Mouse (Mus musculus): ENCODE data around the gene BC051019. TPM values are rescaled to one million over a fixed set of nuclear protein-coding genes. Genes with fewer than 3 reads are reported as not detected.

BC051019 gene
- polyA plus RNA-seq, 1 experiment from 2014 or later: not detected

- H3K9ac ChIP-seq: no peak overlapping the region
Observed at GRCm38 (mm10) chr7:109704461-109704860, 19.2 kb downstream of the BC051019 start.

GRCm38 (mm10) chr7:109704016-109704377, 19.7 kb downstream of the BC051019 start:
- H3K4me2 ChIP-seq: peak overlapping the region; percentile 68
- H3K27ac ChIP-seq: peak overlapping the region; percentile 77
- peaks cover 33% of the 10 kb centered on the region for H3K4me1 ChIP-seq
- H3K4me3 ChIP-seq (replicated peaks): peak overlapping the region; percentile 60
- 2% methylated on average over 17 of the region's 17 CpGs for WGBS
- no peak for ATAC-seq (replicated peaks; ENCODE audit: low FRiP score)
- H3K27me3 ChIP-seq: no peaks in the 10 kb centered on the region
- H3K9me3 ChIP-seq (replicated peaks): no peaks in the 10 kb centered on the region
- H3K9ac ChIP-seq: peak overlapping the region; percentile 54
- peaks cover 7% of the 10 kb centered on the region; the same call in 1 of the 2 replicates for H3K36me3 ChIP-seq

More at GRCm38 (mm10) chr7:109704461-109704860, 19.2 kb downstream of the BC051019 start:
- Histone ChIP-seq H3K4me3 (replicated peaks) (peak overlapping the region; percentile 60), H3K27ac (no peak overlapping the region), H3K27me3 (no peaks in the 10 kb centered on the region), H3K9me3 (replicated peaks) (no peaks in the 10 kb centered on the region), H3K4me2 (peak overlapping the region; percentile 68), H3K36me3 (peaks cover 7% of the 10 kb centered on the region; the same call in 1 of the 2 replicates), H3K4me1 (peaks cover 33% of the 10 kb centered on the region)
- whole genome bisulfite sequencing: 46% methylated on average over 3 of the region's 3 CpGs
- ATAC-seq (replicated peaks; ENCODE audit: low FRiP score): no peak

GRCm38 (mm10) chr7:109703190-109704015, 20.2 kb downstream of the BC051019 start, which contains the start of the genes St5 and Akip1:
Gene St5 (minus strand): TSS chr7:109703605.
Gene Akip1 (plus strand): TSS chr7:109703690.
- WGBS: under 1% methylated on average over 61 of the region's 61 CpGs
- peak within 1 kb of the TSS; percentile 60 for H3K4me3 ChIP-seq (replicated peaks)
- peak; percentile 97 for ATAC-seq (replicated peaks; ENCODE audit: low FRiP score)
- H3K9ac ChIP-seq: peak within 1 kb of the TSS; percentile 54
- peaks cover 6% of the 10 kb centered on the region; the same call in 1 of the 2 replicates for H3K36me3 ChIP-seq
- peak within 1 kb of the TSS; percentile 77 for H3K27ac ChIP-seq
- H3K9me3 ChIP-seq (replicated peaks): no peaks in the 10 kb centered on the region
- H3K4me2 ChIP-seq: peak within 1 kb of the TSS; percentile 68
- no peaks in the 10 kb centered on the region for H3K27me3 ChIP-seq
- peaks cover 29% of the 10 kb centered on the region for H3K4me1 ChIP-seq

GRCm38 (mm10) chr7:109702721-109703120, 20.9 kb downstream of the BC051019 start:
- H3K4me1 ChIP-seq: peaks cover 26% of the 10 kb centered on the region
- H3K4me2 ChIP-seq: peak overlapping the region; percentile 68
- peak overlapping the region; percentile 60; the same call in 1 of the 2 replicates for H3K4me3 ChIP-seq (replicated peaks)
- 45% methylated on average over 4 of the region's 4 CpGs for WGBS
- H3K36me3 ChIP-seq: 0 out of 2 replicates have a peak, but pooled peaks cover 1% of the 10 kb centered on the region
- H3K27me3 ChIP-seq: no peaks in the 10 kb centered on the region
- H3K27ac ChIP-seq: no peak overlapping the region
- no peak overlapping the region for H3K9ac ChIP-seq
- ATAC-seq (replicated peaks; ENCODE audit: low FRiP score): no peak
- H3K9me3 ChIP-seq (replicated peaks): no peaks in the 10 kb centered on the region

GRCm38 (mm10) chr7:109700213-109700612, 23.4 kb downstream of the BC051019 start:
- Histone ChIP-seq H3K4me3 (replicated peaks) (no peak overlapping the region), H3K9ac (no peak overlapping the region), H3K9me3 (replicated peaks) (no peaks in the 10 kb centered on the region), H3K4me2 (no peak overlapping the region), H3K27me3 (no peaks in the 10 kb centered on the region), H3K36me3 (no peaks in the 10 kb centered on the region), H3K4me1 (peaks cover 16% of the 10 kb centered on the region), H3K27ac (no peak overlapping the region)
- no peak for ATAC-seq (replicated peaks; ENCODE audit: low FRiP score)

- no peaks in the 10 kb centered on the region for H3K36me3 ChIP-seq
- ATAC-seq (replicated peaks; ENCODE audit: low FRiP score): no peak
- no peak overlapping the region for H3K4me3 ChIP-seq (replicated peaks)
- H3K27me3 ChIP-seq: no peaks in the 10 kb centered on the region
- no peak overlapping the region for H3K4me2 ChIP-seq
- no peaks in the 10 kb centered on the region for H3K9me3 ChIP-seq (replicated peaks)
- H3K4me1 ChIP-seq: peaks cover 5% of the 10 kb centered on the region; the same call in 1 of the 2 replicates
- no peak overlapping the region for H3K27ac ChIP-seq
- WGBS: 92% methylated on average over 10 of the region's 10 CpGs
- H3K9ac ChIP-seq: no peak overlapping the region
Observed at GRCm38 (mm10) chr7:109695339-109695726, 28.3 kb downstream of the BC051019 start.

GRCm38 (mm10) chr7:109694576-109695338, 28.9 kb downstream of the BC051019 start:
- H3K4me2 ChIP-seq: no peak overlapping the region
- H3K36me3 ChIP-seq: no peaks in the 10 kb centered on the region
- H3K9ac ChIP-seq: no peak overlapping the region
- no peak overlapping the region for H3K27ac ChIP-seq
- H3K27me3 ChIP-seq: no peaks in the 10 kb centered on the region
- no peak overlapping the region for H3K4me3 ChIP-seq (replicated peaks)
- H3K9me3 ChIP-seq (replicated peaks): no peaks in the 10 kb centered on the region
- H3K4me1 ChIP-seq: peaks cover 5% of the 10 kb centered on the region; the same call in 1 of the 2 replicates
- 86% methylated on average over 12 of the region's 13 CpGs for WGBS
- ATAC-seq (replicated peaks; ENCODE audit: low FRiP score): no peak

GRCm38 (mm10) chr7:109690961-109691360, 32.7 kb downstream of the BC051019 start:
- H3K4me2 ChIP-seq: no peak overlapping the region
- 60% methylated on average over 5 of the region's 5 CpGs for WGBS
- H3K36me3 ChIP-seq: no peaks in the 10 kb centered on the region
- ATAC-seq (replicated peaks; ENCODE audit: low FRiP score): no peak
- H3K27me3 ChIP-seq: no peaks in the 10 kb centered on the region
- no peak overlapping the region for H3K27ac ChIP-seq
- no peaks in the 10 kb centered on the region for H3K9me3 ChIP-seq (replicated peaks)
- peaks cover 18% of the 10 kb centered on the region; the same call in 1 of the 2 replicates for H3K4me1 ChIP-seq
- no peak overlapping the region for H3K9ac ChIP-seq
- no peak overlapping the region for H3K4me3 ChIP-seq (replicated peaks)

- no peaks in the 10 kb centered on the region for H3K9me3 ChIP-seq (replicated peaks)
- no peak overlapping the region for H3K4me3 ChIP-seq (replicated peaks)
- 90% methylated on average over 3 of the region's 3 CpGs for WGBS
- H3K27me3 ChIP-seq: no peaks in the 10 kb centered on the region
- no peak overlapping the region for H3K4me2 ChIP-seq
- peaks cover 18% of the 10 kb centered on the region; the same call in 1 of the 2 replicates for H3K4me1 ChIP-seq
- H3K27ac ChIP-seq: no peak overlapping the region
- no peak overlapping the region for H3K9ac ChIP-seq
- no peaks in the 10 kb centered on the region for H3K36me3 ChIP-seq
- no peak for ATAC-seq (replicated peaks; ENCODE audit: low FRiP score)
Observed at GRCm38 (mm10) chr7:109690101-109690500, 33.5 kb downstream of the BC051019 start.

GRCm38 (mm10) chr7:109686585-109687128, 37.0 kb downstream of the BC051019 start:
- H3K4me3 ChIP-seq (replicated peaks): no peak overlapping the region
- H3K4me2 ChIP-seq: no peak overlapping the region
- WGBS: 52% methylated on average over 9 of the region's 9 CpGs
- no peaks in the 10 kb centered on the region for H3K36me3 ChIP-seq
- H3K9ac ChIP-seq: no peak overlapping the region
- H3K27me3 ChIP-seq: no peaks in the 10 kb centered on the region
- H3K27ac ChIP-seq: no peak overlapping the region
- H3K4me1 ChIP-seq: peaks cover 18% of the 10 kb centered on the region; the same call in 1 of the 2 replicates
- no peak for ATAC-seq (replicated peaks; ENCODE audit: low FRiP score)
- no peaks in the 10 kb centered on the region for H3K9me3 ChIP-seq (replicated peaks)

GRCm38 (mm10) chr7:109680879-109681278, 42.8 kb downstream of the BC051019 start:
- Histone ChIP-seq H3K4me1 (no peaks in the 10 kb centered on the region), H3K9me3 (replicated peaks) (no peaks in the 10 kb centered on the region), H3K27me3 (no peaks in the 10 kb centered on the region), H3K9ac (no peak overlapping the region), H3K36me3 (no peaks in the 10 kb centered on the region), H3K4me3 (replicated peaks) (no peak overlapping the region), H3K27ac (no peak overlapping the region), H3K4me2 (no peak overlapping the region)
- WGBS: 91% methylated on average over 1 of the region's 1 CpGs
- no peak for ATAC-seq (replicated peaks; ENCODE audit: low FRiP score)

GRCm38 (mm10) chr7:109680284-109680683, 43.4 kb downstream of the BC051019 start:
- WGBS: 90% methylated on average over 2 of the region's 2 CpGs

More at GRCm38 (mm10) chr7:109680284-109680683, 43.4 kb downstream of the BC051019 start:
- H3K9me3 ChIP-seq (replicated peaks): no peaks in the 10 kb centered on the region
- H3K27ac ChIP-seq: no peak overlapping the region
- no peaks in the 10 kb centered on the region for H3K4me1 ChIP-seq
- H3K36me3 ChIP-seq: no peaks in the 10 kb centered on the region
- H3K4me3 ChIP-seq (replicated peaks): no peak overlapping the region
- H3K27me3 ChIP-seq: no peaks in the 10 kb centered on the region
- H3K4me2 ChIP-seq: no peak overlapping the region
- no peak for ATAC-seq (replicated peaks; ENCODE audit: low FRiP score)
- H3K9ac ChIP-seq: no peak overlapping the region
